Mouse (Mus musculus) heart, postnatal 10 days (tissue): ENCODE results near the gene Mars. TPM values are rescaled to one million over a fixed set of nuclear protein-coding genes. Genes with fewer than 3 reads are reported as not detected.

ENCODE experiments used
- DNase-seq, 2 experiments: peaks; one replicate each; pipeline ENCODE4 v3.0.0; 2021
- intact Hi-C: fragments of 180-260 bp; cut with DNase I; formaldehyde crosslinking; loops from one replicate; pipeline ENCODE4 v1.15.1; 2025
- total RNA-seq, 2 experiments: library from RNA; stranded (reverse); gene quantifications; 2 replicates each; pipeline ENCODE4 v1.2.3; 2021

The Mars gene
- total RNA-seq, result 10 to 100 TPM; 42.0 to 43.9 TPM

DNA sequence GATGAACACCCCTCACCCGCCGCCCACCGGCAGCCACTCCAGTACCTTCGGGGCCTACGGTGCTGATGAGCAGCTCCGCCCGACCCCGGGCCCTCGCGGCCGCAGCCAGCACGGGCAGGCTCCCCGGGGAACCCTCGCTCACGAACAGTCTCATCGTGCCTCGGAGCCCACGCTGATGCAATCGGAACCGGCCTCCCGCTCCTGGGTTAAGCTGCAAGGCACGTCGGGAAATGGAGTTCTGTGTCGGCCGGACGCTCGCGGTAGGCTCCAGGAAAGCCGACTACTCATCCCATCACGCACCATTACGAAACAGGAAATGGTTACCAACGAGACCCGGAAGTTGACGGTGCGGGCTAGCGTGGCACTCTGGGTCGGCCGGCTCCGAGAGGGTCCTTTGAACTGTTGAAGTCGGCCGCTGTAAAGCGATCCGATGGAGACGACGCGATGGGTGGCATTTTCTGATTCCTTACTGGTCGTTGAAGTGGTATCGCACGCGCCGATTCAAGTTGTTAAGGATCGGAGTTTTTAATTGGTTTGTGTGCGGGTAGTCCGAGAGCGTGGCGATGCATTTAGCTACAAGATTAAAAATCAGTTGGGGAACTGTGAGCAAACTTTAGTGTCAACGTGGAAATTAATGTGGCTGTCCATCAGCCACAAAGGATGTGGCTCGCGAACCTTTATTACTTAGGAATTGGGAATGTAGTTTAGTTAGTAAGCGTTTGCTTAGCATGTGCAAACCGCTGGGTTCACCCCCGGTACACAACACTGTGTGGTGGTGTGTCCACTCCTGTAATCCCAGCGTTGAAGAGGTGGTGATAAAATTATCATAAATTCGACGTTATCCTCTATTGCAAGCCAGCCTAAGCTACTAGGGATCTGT, at the start of gene Mars:
TSS of gene Mars (minus strand) at position 311 of the 880 bp plus-strand sequence.
- intact Hi-C loops, result loop anchor here (1.0 kb wide), 2 partner anchors 19 to 46 kb away; no protein-coding TSS in a partner anchor
- peak; percentile 97 to 98 for DNase-seq

DNA sequence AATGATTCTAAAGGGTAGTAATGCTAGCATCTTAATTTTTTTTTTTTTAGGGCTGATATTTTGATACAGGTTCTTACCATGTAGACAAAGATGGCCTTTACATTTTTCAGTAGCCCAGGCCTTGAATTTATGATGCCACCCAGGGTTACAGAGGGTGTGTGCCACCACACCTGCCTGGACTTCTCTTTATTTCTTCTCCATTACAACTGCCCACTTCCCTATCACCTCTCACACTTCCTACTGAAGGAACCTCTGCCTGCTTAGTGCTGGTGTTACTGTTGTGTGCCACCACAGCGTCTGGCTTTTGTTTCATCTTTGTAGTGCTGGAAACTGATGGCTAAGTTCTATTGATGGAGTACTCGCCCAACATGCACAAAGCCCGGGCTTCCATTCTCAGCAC, 49.1 kb upstream of the Mars start:
- intact Hi-C loops, result no loop called here
- no peak for DNase-seq

DNA sequence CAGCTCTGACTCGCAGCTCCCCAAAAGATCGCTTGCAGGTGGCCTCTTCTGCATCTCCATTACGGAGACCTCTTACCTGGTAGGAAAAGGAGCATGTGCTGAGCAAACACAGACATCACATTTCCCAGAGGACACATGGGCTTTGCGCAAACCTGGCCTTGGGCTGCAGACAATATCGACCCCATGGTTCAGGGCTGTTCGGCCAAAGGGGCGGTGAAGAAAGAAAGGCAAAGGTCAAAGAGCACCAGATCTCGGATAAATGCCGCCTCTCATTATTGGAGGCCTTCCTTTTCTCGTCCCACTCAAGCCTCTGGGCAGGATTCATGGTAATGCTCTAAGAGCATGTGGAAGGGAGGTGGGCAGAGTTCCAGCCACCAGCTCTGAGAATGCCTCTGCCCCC, 43.8 kb upstream of the Mars start:
- no peak for DNase-seq
- intact Hi-C loops, result no loop called here

DNA sequence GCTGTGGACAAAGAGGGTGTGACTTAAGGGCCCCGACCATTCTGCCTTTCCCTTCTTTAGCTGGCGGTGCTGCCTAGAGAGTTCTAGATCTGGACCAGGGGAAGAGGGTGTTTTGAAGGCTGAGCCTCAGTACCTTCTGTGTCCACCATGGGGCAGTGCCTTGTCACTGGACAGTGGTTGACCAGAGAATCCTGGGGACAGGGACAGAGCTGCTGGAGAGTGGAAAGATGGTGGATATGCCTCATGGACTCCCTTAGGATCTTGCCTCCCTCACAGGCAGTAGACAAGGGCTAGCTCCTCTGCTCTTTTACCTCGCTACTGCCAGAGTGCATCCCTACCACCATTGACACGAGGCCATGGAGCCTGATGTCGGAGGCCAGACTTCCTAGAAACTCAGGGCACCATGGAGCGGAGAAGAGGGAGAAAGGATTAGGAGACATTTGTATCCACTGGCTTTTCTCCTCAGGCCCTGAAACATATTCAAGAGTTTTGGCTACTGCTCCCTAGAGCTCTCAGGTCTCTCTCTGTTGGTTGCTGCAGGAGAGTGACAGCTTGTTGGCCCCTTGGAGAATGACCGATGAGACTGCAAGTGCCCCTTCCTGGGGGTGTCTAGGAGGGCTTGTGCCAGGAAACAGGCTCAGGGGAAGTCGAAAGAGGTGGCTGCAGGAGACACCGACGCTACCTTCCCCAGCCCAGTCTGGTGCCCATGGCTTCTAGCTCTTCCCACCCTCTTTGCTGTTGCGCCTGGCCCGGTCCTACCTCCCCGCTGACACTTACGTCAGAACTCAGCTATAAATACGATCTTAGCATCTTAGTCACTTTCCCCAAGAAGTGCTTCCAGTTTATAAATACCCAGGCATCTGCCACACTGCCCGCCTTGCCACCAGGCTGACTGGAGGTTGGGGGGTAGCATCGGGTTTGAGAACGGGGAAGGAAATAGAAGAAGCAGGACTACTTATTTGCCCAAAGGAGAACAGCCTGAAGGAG, 42.6 kb upstream of the Mars start, which contains the start of gene Inhbe:
TSS of gene Inhbe (minus strand) at position 503 of the 987 bp plus-strand sequence.
- intact Hi-C loops, result loop anchor here (5.0 kb wide), 1 partner anchor 83 kb away; no protein-coding TSS in a partner anchor
- DNase-seq, result peak; percentile 57 to 61

DNA sequence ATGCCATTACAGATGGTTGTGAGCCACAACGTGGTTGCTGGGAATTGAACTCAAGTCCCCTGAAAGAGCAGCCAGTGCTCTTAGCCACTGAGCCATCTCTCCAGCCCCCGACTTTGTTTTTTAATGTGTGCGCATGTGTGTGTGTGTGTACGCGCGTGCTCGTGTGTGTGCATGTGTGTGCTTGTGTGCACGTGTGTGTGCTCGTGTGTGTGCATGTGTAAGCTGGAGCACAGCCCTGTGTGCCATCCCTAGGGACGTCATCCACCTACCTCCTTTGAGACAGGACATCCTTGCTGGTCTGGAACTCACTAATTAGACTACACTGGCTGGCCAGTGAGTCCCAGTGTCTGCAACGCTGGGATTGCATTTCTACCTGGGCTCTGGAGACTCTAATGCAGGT, 41.2 kb upstream of the Mars start:
- no peak for DNase-seq
- intact Hi-C loops, result loop anchor here (5.0 kb wide), 1 partner anchor 85 kb away; no protein-coding TSS in a partner anchor

DNA sequence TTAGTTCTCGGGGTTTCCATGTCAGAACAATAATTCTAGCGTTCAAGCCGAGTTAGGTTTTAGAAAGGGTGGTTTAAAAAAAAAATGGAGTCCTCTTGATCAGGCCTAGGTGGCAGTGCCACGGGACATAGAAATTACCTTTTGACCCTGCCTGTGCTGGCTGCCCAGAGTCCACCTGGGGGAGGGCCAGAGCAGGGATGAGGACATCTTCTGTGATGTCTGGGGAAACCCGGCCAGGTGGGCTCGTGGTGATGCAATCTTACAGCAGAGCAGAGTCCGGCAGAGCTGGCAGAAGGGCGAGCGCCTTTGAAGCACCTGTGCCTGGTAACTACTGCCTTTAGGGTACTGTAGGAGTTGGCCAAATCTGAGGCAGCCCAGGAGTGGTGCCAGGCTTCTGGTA, 40.6 kb upstream of the Mars start:
- intact Hi-C loops, result loop anchor here (5.0 kb wide), 1 partner anchor 85 kb away; no protein-coding TSS in a partner anchor
- DNase-seq, result no peak

DNA sequence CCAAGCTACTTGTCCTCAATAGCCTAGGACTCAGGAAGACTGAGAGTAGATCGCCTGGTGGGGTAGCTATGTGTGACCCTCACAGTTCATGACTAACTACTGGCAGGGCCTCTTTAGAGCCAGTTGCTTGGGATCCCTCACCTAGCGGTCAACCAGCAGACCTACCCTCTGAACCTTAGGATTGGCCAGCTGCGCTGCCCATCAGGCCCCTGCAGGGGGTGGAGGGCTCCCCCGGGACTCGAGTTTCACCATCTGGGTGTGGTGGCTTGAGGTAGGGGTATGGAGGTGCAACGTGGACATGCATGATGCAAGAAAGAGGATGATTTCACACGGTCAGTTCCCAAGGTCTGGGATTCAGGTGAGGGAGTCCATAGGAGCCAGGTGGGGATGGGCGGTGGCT, 40.1 kb upstream of the Mars start:
- no peak for DNase-seq
- intact Hi-C loops, result loop anchor here (5.0 kb wide), 1 partner anchor 86 kb away; no protein-coding TSS in a partner anchor

DNA sequence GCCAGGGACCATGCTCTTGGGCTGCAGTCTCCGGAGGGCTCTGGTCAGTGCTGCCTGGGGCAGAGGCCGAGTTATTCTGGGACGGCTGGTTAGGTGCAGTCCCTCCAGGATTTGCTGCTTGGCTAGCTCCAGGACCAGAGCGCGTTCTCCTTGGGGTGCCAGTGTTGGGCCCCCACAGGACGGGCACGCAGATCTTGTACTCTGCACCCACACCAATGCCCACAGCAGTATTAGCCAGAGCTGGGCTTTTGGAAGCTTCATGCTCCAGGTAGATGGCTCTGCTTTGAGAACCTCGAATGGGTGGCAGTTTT, 39.7 kb upstream of the Mars start:
- DNase-seq, result no peak

DNA sequence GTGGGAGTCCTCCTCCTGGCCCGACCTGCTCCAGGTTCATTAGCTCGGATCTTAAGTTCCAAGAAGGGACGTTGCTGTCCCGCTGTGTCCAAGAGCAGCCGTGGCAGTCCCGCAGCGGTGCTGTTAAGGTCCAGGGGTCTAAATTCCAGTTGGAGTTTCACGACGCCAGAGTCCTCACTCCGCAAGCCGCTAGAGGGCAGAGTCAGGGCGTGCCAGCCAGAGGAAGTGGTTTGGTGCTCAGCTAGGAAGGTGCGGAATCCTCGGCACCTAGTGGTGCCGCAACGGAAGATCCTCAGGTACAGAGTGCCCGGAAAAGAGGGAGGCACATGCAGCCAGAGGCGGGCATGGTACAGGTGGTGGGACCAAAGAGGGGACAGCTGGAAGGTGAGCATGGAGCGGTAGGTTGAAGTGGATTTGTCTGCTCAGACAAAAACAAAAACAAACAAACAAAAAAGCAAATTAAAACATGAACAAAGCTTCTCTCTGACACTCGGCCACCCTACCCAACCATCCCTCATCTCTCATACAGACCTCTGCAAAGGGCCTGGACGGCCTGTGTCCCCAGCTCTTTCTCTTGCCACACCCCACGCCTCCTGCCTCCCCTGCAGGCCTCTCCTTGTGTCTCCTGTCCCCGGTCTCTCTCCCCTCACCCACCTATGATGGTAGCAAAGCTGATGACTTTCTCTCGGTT, 39.2 kb upstream of the Mars start:
- intact Hi-C loops, result loop anchor here (5.0 kb wide), 1 partner anchor 87 kb away; no protein-coding TSS in a partner anchor
- peak; percentile 80 to 81 for DNase-seq

More for the DNA sequence above, 39.7 kb upstream of the Mars start:
- intact Hi-C loops, result loop anchor here (5.0 kb wide), 1 partner anchor 86 kb away; no protein-coding TSS in a partner anchor

DNA sequence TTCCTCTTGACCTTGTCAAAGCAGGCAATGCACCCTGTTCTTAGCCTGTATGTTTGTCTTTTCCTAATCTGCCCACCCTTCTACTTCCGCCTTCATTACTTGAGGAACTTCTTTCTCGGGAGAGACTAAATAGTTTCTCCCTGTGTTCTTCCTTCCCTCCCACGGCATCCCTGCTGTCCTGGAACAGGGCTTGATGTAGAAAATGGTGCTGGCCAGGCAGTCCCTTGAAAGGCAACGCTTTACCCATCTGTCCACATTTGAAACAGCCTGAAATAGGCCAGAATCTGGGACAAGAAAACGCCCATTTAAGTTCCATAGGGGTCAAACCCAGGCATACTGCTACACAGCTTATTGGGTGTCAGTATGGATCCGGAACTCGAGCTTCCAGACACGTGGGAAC, 38.2 kb upstream of the Mars start:
- intact Hi-C loops, result loop anchor here (5.0 kb wide), 1 partner anchor 87 kb away; no protein-coding TSS in a partner anchor
- no peak for DNase-seq

DNA sequence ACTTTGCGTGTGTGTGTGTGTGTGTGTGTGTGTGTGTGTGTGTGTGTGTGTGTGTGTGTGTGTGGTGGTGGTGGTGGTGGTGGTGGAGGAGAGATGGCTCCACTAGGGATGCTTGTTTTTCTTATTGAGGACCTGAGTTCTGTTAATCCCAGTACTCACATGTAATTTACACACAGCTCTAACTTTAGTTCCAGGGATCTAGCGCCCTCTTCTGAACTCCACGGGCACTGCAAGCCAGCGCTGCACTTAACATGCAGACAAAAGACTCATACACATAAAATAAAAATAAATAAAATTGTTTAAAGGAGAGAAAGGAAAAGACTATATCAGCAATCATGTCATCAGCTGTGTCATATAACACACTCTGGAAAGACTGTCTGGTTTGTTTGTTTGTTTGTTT, 37.4 kb upstream of the Mars start:
- no peak for DNase-seq
- intact Hi-C loops, result no loop called here

DNA sequence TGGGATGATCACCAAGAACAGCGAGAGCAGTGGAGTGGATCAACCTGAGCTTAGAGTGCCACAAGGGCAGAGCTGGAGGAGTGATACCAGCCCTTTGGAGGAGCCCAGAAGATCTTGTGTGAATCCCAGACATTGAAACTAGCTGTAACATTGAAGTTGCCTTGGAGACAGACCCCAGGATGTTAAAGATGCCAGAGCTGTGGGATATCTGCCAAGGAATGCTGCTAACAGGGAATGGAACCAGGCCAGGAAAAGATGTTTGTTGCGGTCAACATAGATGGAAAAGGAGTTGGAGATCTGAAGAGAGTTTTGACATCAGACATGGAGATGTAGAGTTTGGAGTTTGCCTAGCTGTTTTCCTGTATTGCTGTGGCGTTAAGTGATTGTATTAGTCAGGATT, 34.6 kb upstream of the Mars start:
- intact Hi-C loops, result loop anchor here (1.0 kb wide), 1 partner anchor 52 kb away; no protein-coding TSS in a partner anchor

DNA sequence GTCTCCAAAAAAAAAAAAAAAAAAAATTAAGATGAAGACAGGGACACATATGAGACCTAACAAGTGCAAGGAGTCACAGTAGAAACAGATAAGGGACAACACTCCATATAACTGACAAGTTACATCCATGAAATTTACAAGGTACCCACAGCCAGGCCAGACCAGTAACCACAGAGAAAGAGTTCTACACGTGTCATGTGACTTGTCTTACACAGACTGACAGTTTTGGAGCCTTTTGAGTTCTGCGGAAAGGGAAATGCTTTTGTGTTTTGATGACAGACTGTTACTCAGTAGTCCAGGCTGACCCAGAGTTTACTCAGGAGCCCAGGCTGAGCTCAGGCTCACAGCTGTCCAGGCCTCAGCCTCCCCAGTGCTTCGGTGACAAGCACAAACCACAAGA, 31.4 kb upstream of the Mars start:
- no peak for DNase-seq
- intact Hi-C loops, result no loop called here

More for the DNA sequence above, 34.6 kb upstream of the Mars start:
- no peak for DNase-seq

DNA sequence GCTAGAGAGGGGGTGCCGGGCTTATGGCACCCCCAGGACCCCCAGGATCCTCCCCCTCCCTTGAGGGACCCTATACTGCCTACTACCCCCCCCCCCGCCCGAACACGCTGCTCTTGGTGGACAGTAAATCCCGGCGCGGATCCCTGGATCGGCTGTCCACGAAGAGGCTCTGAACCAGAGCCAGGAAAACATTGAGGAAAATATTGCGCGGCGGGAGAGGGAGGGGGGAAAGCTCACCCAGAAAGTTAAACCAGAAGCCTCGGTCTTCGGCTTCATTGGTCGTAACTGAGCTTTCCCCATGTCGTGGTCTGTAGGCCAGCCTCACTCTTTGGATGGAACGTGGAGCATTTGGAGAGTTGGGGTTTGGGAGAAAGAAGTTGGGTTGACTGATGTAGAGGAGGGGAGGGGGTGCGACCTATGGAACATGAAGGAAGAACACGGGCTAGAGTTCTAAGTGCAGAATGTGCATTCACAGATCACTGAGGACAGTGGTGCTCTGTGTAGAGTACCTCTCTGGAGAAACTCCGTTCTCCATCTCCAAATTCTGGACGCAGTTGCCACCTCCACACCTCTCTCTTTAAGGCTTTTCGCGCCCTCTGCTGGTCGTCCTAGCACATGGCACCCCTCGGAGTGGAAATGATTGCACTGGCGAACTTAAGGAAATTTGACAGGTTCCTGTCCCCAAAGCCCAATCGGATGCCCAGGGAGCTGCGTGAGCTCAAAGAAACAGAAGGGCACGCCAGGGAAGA, 30.5 kb upstream of the Mars start, which contains the start of gene Gli1:
TSS of gene Gli1 (minus strand) at position 84 of the 749 bp plus-strand sequence.
- intact Hi-C loops, result no loop called here
- peak; percentile 89 to 95 for DNase-seq

DNA sequence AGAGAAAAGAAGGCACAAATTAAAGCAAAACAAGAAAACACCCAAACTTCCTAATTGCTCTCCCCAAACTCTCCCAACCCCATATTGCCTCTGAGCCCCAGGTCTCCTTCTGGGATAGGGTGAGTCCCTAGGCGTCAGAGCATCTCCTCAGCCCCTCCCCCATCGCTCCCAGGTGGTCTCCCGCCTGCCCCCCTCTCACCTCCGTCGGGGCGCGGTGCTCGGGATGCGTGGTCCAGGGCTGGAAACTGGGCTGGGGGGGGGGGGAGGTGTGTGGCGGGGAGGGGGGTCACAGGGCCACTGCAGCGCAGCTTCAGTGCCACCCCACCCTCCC, 29.7 kb upstream of the Mars start:
- no peak for DNase-seq
- intact Hi-C loops, result no loop called here

DNA sequence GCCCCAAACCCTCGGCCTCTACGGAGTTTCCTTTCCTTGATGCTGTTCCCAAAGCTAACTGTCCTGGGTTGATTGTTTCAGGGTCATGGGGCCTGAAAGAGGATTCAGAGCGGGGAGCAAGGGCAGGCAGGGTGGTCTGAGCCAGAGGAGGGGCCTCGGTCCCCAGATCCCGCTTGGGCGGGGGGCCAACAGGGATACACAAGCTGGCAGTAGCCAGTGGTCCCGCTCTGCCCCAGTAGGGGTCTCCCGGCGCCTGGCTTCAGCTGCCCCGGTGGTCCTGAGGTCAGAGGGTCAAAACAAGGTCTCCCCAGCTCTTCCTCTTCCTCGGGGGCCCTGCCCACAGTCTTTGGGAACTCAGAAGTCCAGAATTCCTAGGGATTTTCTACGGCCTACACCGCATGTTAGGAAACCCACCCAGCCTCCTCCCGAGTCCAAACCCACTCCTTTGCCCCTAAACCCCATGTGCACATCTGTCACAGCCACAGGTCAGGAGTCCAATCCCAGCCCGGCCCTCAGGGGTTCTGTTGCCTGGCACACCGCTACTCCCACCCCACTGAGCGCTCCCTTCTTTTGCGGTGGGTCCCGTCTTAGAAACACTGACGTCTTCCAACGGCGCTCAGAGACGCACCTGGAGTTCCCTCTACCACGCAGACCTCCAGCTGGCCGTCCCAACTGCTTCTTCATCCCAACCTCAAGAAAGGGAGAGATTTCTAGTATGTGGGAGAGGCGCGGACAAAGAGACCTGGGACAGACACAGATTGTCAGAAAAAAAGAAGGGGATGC, 29.2 kb upstream of the Mars start:
- DNase-seq, result no peak
- intact Hi-C loops, result no loop called here

DNA sequence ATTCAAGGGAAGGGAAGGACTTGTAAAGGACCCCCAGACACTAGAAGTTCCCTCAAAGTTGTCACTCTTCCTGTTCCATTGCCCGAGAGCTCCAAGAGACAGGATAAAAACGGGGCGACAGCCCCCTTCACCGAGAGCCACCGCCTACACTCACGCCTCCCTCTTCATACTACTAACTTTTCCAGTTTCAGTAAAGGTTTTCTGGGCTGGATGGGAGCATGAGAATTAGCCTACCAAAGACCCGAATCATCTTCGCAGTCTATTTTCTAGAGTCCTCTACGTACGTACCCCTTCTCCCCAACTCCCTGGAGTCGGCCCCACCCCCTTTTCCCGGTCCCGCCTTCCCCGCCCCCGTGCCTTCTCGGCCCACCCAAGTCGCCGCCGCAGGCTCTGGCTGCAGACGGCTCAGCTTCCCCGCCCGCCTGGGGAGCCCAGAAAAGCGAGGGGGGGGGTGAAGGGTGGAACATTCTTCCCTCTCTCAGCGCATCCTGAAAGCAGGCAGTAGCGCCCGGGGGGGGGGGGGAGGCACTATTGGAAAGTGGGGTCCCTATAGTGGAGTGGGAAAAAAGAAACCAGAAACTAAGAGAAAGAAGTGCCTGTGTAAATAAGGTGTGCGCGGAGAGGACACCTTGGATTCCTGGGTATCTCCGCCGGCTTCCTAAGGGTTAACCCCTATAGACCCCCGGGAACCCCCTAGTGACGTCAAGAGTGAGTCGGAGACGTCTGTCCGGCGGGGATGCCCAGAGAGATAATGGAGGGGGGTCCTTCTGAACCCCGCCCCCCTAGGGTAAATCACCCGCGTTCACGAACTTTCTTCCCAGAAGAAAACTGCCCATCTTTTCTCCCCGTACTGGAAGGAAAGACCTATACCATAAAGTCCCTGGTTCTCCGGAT, 28.3 kb upstream of the Mars start:
- intact Hi-C loops, result no loop called here

More for the DNA sequence above, 28.3 kb upstream of the Mars start:
- peak; percentile 66 to 69 for DNase-seq
